Mouse (Mus musculus): ENCODE measurements at regions not wholly inside any gene's neighbourhood (a gene's known extent, or its start where the extent isn't known, plus 50 kb on each side); places are given as distances from the start of the nearest gene placed in this dataset.

DNA sequence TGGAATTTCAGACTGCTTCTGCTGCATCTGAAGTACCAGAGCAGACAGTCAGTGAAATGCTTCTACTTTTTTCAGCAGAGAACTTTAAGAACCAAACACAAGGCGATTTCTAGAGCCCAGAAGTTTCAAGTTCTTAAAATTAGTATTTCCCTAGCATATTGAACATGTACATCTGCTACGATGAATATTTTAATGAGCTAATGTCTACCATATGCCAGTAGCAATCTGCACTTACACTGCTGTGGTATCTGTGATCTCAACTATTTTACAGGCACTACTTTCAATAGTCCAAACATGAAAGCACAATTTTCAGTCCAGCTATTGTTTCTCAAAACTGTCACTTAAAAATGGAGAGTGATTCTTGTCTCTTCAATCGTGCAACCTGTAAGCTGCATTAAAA lies 339.9 kb upstream of the Smc2 start:
- no peak overlapping the region for H3K27ac ChIP-seq (replicated peaks)
- 55% methylated on average over 3 of the region's 3 CpGs for WGBS
- no peak for ATAC-seq (replicated peaks)
- H3K4me2 ChIP-seq (replicated peaks) = no peak overlapping the region
- no peaks in the 10 kb centered on the region for H3K36me3 ChIP-seq
- no peaks in the 10 kb centered on the region for H3K9me3 ChIP-seq
- H3K27me3 ChIP-seq = no peaks in the 10 kb centered on the region
- no peaks in the 10 kb centered on the region for H3K4me1 ChIP-seq
- no peak overlapping the region for H3K9ac ChIP-seq (replicated peaks)
- H3K4me3 ChIP-seq = no peak overlapping the region

GRCm38 (mm10) chr4:52105887-52106286 lies 333.2 kb upstream of the Smc2 start:
- no peak overlapping the region for H3K9ac ChIP-seq (replicated peaks)
- H3K9me3 ChIP-seq = no peaks in the 10 kb centered on the region
- no peaks in the 10 kb centered on the region for H3K4me1 ChIP-seq
- H3K4me2 ChIP-seq (replicated peaks) = no peak overlapping the region
- H3K4me3 ChIP-seq = no peak overlapping the region
- H3K27me3 ChIP-seq = no peaks in the 10 kb centered on the region
- no peak for ATAC-seq (replicated peaks)
- 93% methylated on average over 12 of the region's 12 CpGs for WGBS
- H3K36me3 ChIP-seq = no peaks in the 10 kb centered on the region
- no peak overlapping the region for H3K27ac ChIP-seq (replicated peaks)

- no peak overlapping the region for H3K9ac ChIP-seq (replicated peaks)
- H3K36me3 ChIP-seq = no peaks in the 10 kb centered on the region
- H3K27ac ChIP-seq (replicated peaks) = no peak overlapping the region
- 47% methylated on average over 4 of the region's 4 CpGs for WGBS
- H3K27me3 ChIP-seq = no peaks in the 10 kb centered on the region
- no peaks in the 10 kb centered on the region for H3K9me3 ChIP-seq
- no peak overlapping the region for H3K4me3 ChIP-seq
- no peak overlapping the region for H3K4me2 ChIP-seq (replicated peaks)
- peak; percentile 55 for ATAC-seq (replicated peaks)
- peaks cover 15% of the 10 kb centered on the region for H3K4me1 ChIP-seq
These were observed 321.2 kb upstream of the Smc2 start for GRCm38 (mm10) chr4:52117765-52118290.

DNA sequence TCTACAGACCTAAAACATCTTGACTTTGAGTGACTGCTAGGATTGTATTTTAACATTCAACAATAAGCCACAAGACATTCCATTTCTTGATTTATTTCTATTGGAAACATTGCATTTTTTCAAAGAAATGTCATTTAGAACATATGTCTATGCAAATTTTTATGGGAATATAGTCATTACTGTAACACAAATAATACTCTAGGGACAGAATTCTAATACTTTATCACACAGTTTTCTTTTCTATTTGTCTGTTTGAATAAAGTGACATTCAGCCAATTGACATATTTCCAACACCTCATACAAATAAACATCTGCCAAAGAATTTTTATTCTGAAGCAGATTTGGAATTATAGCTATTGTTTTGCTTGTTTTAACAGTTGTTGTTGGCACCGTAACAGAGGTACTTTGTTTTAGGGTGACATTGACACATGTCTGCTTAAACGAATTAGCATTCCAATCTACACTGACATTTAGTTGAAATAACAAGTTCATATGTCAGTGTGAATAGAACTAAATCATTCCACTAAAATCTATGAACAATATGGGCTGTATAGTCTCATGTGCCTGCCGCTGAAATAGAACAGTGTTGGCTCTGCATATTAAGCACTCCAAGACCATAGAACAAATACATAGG lies 320.5 kb upstream of the Smc2 start:
- H3K4me2 ChIP-seq (replicated peaks) = no peak overlapping the region
- H3K27ac ChIP-seq (replicated peaks) = no peak overlapping the region
- ATAC-seq (replicated peaks) = peak; percentile 92
- H3K9ac ChIP-seq (replicated peaks) = no peak overlapping the region
- no peaks in the 10 kb centered on the region for H3K9me3 ChIP-seq
- H3K27me3 ChIP-seq = no peaks in the 10 kb centered on the region
- H3K36me3 ChIP-seq = no peaks in the 10 kb centered on the region
- no peak overlapping the region for H3K4me3 ChIP-seq
- 20% methylated on average over 3 of the region's 3 CpGs for WGBS
- H3K4me1 ChIP-seq = peaks cover 15% of the 10 kb centered on the region

GRCm38 (mm10) chr4:52152565-52153164 lies 286.4 kb upstream of the Smc2 start:
- Histone ChIP-seq H3K36me3 (no peaks in the 10 kb centered on the region), H3K4me1 (no peaks in the 10 kb centered on the region), H3K9ac (replicated peaks) (no peak overlapping the region), H3K4me3 (no peak overlapping the region), H3K27me3 (no peaks in the 10 kb centered on the region), H3K9me3 (no peaks in the 10 kb centered on the region), H3K27ac (replicated peaks) (no peak overlapping the region), H3K4me2 (replicated peaks) (no peak overlapping the region)
- 74% methylated on average over 6 of the region's 6 CpGs for WGBS
- no peak for ATAC-seq (replicated peaks)

GRCm38 (mm10) chr4:52176240-52176639 lies 262.8 kb upstream of the Smc2 start:
- no peaks in the 10 kb centered on the region for H3K36me3 ChIP-seq
- H3K9me3 ChIP-seq = no peaks in the 10 kb centered on the region
- 83% methylated on average over 4 of the region's 4 CpGs for WGBS
- H3K4me2 ChIP-seq (replicated peaks) = no peak overlapping the region
- no peak overlapping the region for H3K4me3 ChIP-seq
- H3K27me3 ChIP-seq = no peaks in the 10 kb centered on the region
- no peaks in the 10 kb centered on the region for H3K4me1 ChIP-seq
- no peak for ATAC-seq (replicated peaks)
- no peak overlapping the region for H3K9ac ChIP-seq (replicated peaks)
- H3K27ac ChIP-seq (replicated peaks) = no peak overlapping the region

DNA sequence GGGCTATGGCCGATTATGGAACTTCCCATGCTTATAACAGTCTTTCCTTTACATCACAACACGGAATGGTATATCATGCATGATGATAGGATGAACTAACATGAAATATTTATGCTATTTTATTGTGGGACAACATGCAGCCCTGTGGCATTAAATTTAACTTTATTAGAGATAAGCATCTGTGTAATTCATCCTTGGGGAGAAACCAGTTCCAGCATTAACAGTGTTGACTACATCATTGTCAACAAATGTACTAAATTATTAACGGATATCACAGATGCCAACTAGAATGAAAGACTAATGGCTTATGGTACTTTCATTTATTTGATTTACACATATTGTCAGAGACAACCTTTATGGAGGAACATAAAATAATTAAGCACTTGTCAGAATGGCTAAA lies 241.3 kb upstream of the Smc2 start:
- no peaks in the 10 kb centered on the region for H3K27me3 ChIP-seq
- no peaks in the 10 kb centered on the region for H3K36me3 ChIP-seq
- 86% methylated on average over 3 of the region's 3 CpGs for WGBS
- H3K27ac ChIP-seq (replicated peaks) = no peak overlapping the region
- ATAC-seq (replicated peaks) = no peak
- H3K4me2 ChIP-seq (replicated peaks) = no peak overlapping the region
- H3K9me3 ChIP-seq = no peaks in the 10 kb centered on the region
- H3K4me3 ChIP-seq = no peak overlapping the region
- no peak overlapping the region for H3K9ac ChIP-seq (replicated peaks)
- H3K4me1 ChIP-seq = no peaks in the 10 kb centered on the region

DNA sequence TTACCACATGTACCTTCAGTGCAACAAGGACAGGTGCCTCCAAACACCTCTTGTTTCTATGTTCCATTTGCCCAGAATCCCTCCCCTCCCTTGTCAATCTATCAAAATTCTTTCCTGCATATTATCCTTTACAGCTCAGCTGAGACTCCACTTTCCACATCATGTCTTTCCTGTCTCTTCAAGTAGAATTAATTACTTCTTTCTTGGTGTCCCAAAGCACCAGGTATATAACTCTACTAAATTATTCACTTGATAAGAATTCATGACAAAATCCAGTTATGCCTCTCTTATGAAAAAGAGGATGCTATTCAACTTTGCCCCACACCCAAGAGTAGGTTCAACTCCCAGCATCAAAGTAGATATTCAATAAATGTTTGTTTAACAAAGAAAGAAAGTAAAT lies 228.4 kb upstream of the Smc2 start:
- Histone ChIP-seq H3K27me3 (no peaks in the 10 kb centered on the region), H3K4me1 (0 out of 2 replicates have a peak, but pooled peaks cover 6% of the 10 kb centered on the region), H3K9ac (replicated peaks) (no peak overlapping the region), H3K27ac (replicated peaks) (peak overlapping the region; percentile 15; the same call in 1 of the 2 replicates), H3K9me3 (no peaks in the 10 kb centered on the region), H3K4me3 (no peak overlapping the region), H3K36me3 (no peaks in the 10 kb centered on the region), H3K4me2 (replicated peaks) (no peak overlapping the region)
- no peak for ATAC-seq (replicated peaks)

- no peak overlapping the region for H3K9ac ChIP-seq (replicated peaks)
- H3K36me3 ChIP-seq = no peaks in the 10 kb centered on the region
- no peaks in the 10 kb centered on the region for H3K9me3 ChIP-seq
- H3K27ac ChIP-seq (replicated peaks) = peak overlapping the region; percentile 15; the same call in 1 of the 2 replicates
- no peaks in the 10 kb centered on the region for H3K27me3 ChIP-seq
- H3K4me2 ChIP-seq (replicated peaks) = no peak overlapping the region
- ATAC-seq (replicated peaks) = peak; percentile 71
- WGBS = 29% methylated on average over 5 of the region's 5 CpGs
- no peak overlapping the region for H3K4me3 ChIP-seq
- 0 out of 2 replicates have a peak, but pooled peaks cover 6% of the 10 kb centered on the region for H3K4me1 ChIP-seq
These were observed 228.0 kb upstream of the Smc2 start for GRCm38 (mm10) chr4:52211022-52211421.

DNA sequence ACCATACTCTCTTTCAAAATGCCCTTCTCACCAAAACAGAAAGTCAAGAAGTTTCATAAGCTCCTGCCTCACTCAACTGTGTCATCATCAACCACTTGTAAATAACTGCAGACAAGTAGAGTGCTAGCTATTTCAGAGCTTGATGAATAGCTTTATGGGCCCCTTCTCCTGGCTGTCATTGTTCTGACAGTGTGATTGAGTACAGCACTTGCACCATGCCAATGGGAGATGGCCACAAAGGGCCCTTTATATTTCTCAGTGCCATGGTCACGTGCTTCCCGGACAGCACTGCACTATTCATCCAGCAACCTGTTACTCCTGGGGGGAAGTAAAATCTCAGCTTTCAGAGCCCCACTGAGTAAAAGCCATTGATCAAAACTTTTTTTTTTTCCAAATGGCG lies 225.7 kb upstream of the Smc2 start:
- 0 out of 2 replicates have a peak, but pooled peaks cover 6% of the 10 kb centered on the region for H3K4me1 ChIP-seq
- H3K27ac ChIP-seq (replicated peaks) = no peak overlapping the region
- no peak overlapping the region for H3K9ac ChIP-seq (replicated peaks)
- 22% methylated on average over 3 of the region's 3 CpGs for WGBS
- H3K9me3 ChIP-seq = no peaks in the 10 kb centered on the region
- no peaks in the 10 kb centered on the region for H3K36me3 ChIP-seq
- no peak overlapping the region for H3K4me3 ChIP-seq
- no peak overlapping the region for H3K4me2 ChIP-seq (replicated peaks)
- ATAC-seq (replicated peaks) = peak; percentile 64; the same call in 1 of the 2 replicates
- no peaks in the 10 kb centered on the region for H3K27me3 ChIP-seq

Data from forebrain, embryonic 15.5 days (tissue).